Mouse (Mus musculus) cerebellum, adult 2 months (tissue): ENCODE measurements at regions not wholly inside any gene's neighbourhood (a gene's known extent, or its start where the extent isn't known, plus 50 kb on each side); places are given as distances from the start of the nearest gene placed in this dataset.

Experiments used
- DNase-seq, 2 experiments: peaks; one replicate each; pipeline ENCODE4 v3.0.0; 2021
- H3K27ac ChIP-seq: fragments of 200-500 bp; 2 replicates; pipeline ENCODE4 v1.5.1; 2012; ENCODE audit warnings: low read length, control low read depth, inconsistent platforms; ENCODE audit not compliant: insufficient read depth
- H3K27me3 ChIP-seq: fragments of 200-500 bp; 2 replicates; pipeline ENCODE4 v1.6.1; 2012; ENCODE audit warnings: inconsistent platforms, mild to moderate bottlenecking, low read length, moderate library complexity; ENCODE audit not compliant: control insufficient read depth, insufficient read depth
- H3K4me1 ChIP-seq: fragments of 200-500 bp; 2 replicates; pipeline ENCODE4 v1.6.1; 2011; ENCODE audit warnings: low read length; ENCODE audit not compliant: control insufficient read depth, insufficient read depth
- H3K4me3 ChIP-seq: fragments of 200-500 bp; replicated peaks from 2 replicates; pipeline ENCODE3; 2011; ENCODE audit warnings: mild to moderate bottlenecking, low read depth, low read length, control low read depth; ENCODE audit not compliant: insufficient read depth
- CTCF ChIP-seq: fragments of 200-500 bp; IDR thresholded peaks from 2 replicates; pipeline ENCODE4 v1.5.1; 2011; ENCODE audit warnings: low read depth, mild to moderate bottlenecking, control low read depth, low read length, moderate library complexity, borderline replicate concordance; ENCODE audit not compliant: insufficient read depth
- POLR2A ChIP-seq: fragments of 200-500 bp; IDR thresholded peaks from 2 replicates; pipeline ENCODE4 v1.6.1; 2011; ENCODE audit warnings: low read length, control low read depth, borderline replicate concordance; ENCODE audit not compliant: insufficient read depth
- WGBS: fragments of 180-500 bp; shearing (Covaris S2); methylation state at CpG from one replicate; pipeline ENCODE4 v1.1.7; 2018; 5-methylcytosine and 5-hydroxymethylcytosine counted together

GRCm38 (mm10) chr10:49863800-49864199 lies 75.2 kb upstream of the Grik2 start:
- Histone ChIP-seq H3K27ac (no peak overlapping the region), H3K27me3 (no peaks in the 10 kb centered on the region), H3K4me3 (no peak overlapping the region), H3K4me1 (no peaks in the 10 kb centered on the region)
- WGBS = 75% methylated on average over 3 of the region's 3 CpGs
- TF ChIP-seq POLR2A (no peak), CTCF (no peak)
- DNase-seq = no peak

- Histone ChIP-seq H3K4me1 (no peaks in the 10 kb centered on the region), H3K27ac (no peak overlapping the region), H3K27me3 (no peaks in the 10 kb centered on the region), H3K4me3 (no peak overlapping the region)
- no peak for DNase-seq
- WGBS = 76% methylated on average over 2 of the region's 2 CpGs
- TF ChIP-seq CTCF (no peak), POLR2A (no peak)
Observed at GRCm38 (mm10) chr10:49847686-49848085, 59.1 kb upstream of the Grik2 start.

GRCm38 (mm10) chr10:49844308-49844707 lies 55.7 kb upstream of the Grik2 start:
- no peak for DNase-seq
- WGBS = 70% methylated on average over 3 of the region's 3 CpGs
- no peak for TF ChIP-seq CTCF
- TF ChIP-seq POLR2A = no peak

More at GRCm38 (mm10) chr10:49844308-49844707, 55.7 kb upstream of the Grik2 start:
- Histone ChIP-seq H3K4me3 (no peak overlapping the region), H3K4me1 (no peaks in the 10 kb centered on the region), H3K27ac (no peak overlapping the region), H3K27me3 (no peaks in the 10 kb centered on the region)
